Mouse (Mus musculus): ENCODE data around the gene Flywch1.

DNA sequence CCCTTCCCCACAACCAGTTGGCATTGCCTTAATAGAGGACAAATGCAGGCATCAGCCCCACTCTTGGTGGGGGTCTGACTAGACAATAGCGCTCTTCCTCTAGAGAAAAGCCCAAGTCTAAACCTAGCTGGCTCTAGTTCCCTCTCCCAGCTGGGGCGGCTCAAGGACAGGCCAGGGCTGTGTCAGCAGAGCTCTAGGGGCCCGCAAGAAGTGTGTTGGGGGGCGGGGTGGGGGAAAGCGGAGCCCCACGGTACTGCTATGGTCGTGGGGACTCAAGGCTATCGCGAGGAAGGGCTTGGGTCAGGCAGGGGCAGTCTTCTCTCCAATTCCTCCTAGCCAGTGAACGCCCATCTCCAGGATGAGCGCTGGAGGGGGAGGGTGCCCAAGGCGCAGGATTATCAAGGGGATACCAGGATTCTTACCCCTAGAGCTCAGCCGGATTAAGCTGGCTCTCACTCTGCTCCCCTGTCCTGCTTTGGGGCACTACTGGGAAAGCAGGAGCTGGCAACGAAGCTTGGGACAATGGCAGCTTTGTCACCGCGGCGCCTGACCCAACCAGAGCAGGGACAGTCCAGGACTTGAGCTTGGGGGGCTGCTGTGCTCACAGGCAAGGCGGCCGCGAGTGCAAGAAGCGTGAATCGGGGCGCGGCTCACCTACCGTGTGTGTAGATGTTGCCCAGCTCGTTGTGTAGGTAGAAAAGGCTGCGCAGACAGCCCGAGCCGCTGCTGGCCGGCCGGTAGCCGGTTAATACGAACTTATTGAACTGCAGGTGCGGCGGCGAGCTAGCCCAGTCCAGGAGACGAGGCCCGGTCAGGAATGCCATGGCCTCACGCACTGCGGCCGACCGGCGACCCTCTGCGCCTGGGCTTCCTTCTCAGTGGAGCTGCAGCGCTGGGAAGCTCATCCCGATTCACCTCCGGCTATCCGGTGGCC is 31.9 kb downstream of the Flywch1 start:
- TF ChIP-seq TAL1 (IDR thresholded peaks at IDR 0.05; ENCODE audit: low read length) = no peak
- TF ChIP-seq GATA1 (IDR thresholded peaks at IDR 0.05; ENCODE audit: low read length) = no peak
